Mouse (Mus musculus) liver, postnatal 0 days (tissue): ENCODE measurements around the gene Tsc22d1. TPM values are rescaled to one million over a fixed set of nuclear protein-coding genes. Genes with fewer than 3 reads are reported as not detected.

Experiments
- ATAC-seq: fragments of 200-750 bp; cut with Nextera tagmentation; 2 replicates; pipeline ENCODE4 v1.8.0; 2017; ENCODE audit warnings: mild to moderate bottlenecking, moderate library complexity
- DNase-seq: peaks from one replicate; pipeline ENCODE4 v3.0.0-alpha.2; 2016
- H3K27ac ChIP-seq: fragments of 300-500 bp; sonication (generic); 2 replicates; pipeline ENCODE4 v1.5.1; 2014; ENCODE audit warnings: antibody characterized with exemption, moderate library complexity, mild to moderate bottlenecking, low read depth
- H3K27me3 ChIP-seq: fragments of 300-500 bp; sonication (generic); 2 replicates; pipeline ENCODE4 v1.6.1; 2014; ENCODE audit warnings: low read length, control low read depth, mixed read lengths; ENCODE audit not compliant: insufficient read depth
- H3K36me3 ChIP-seq: fragments of 300-500 bp; sonication (generic); replicated peaks from 2 replicates; pipeline ENCODE4 v1.6.1; 2014; ENCODE audit warnings: mild to moderate bottlenecking, control low read depth, low read length, moderate library complexity, mixed read lengths; ENCODE audit not compliant: insufficient read depth
- H3K4me1 ChIP-seq: fragments of 300-500 bp; sonication (generic); 2 replicates; pipeline ENCODE4 v1.6.1; 2014; ENCODE audit warnings: antibody characterized with exemption, mild to moderate bottlenecking, control low read depth; ENCODE audit not compliant: insufficient read depth
- H3K4me2 ChIP-seq: fragments of 300-500 bp; sonication (generic); 2 replicates; pipeline ENCODE4 v1.6.1; 2014; ENCODE audit warnings: low read depth, mild to moderate bottlenecking, low read length, moderate library complexity, mixed read lengths
- H3K4me3 ChIP-seq: fragments of 300-500 bp; sonication (generic); 2 replicates; pipeline ENCODE4 v1.5.1; 2014; ENCODE audit warnings: low read depth, low read length
- H3K9ac ChIP-seq: fragments of 300-500 bp; sonication (generic); replicated peaks from 2 replicates; pipeline ENCODE4 v1.6.1; 2014; ENCODE audit warnings: mild to moderate bottlenecking, moderate library complexity
- H3K9me3 ChIP-seq: fragments of 300-500 bp; sonication (generic); 2 replicates; pipeline ENCODE4 v1.6.1; 2016; ENCODE audit warnings: mild to moderate bottlenecking, control low read depth, low read length, mixed read lengths
- CTCF ChIP-seq: sonication (generic); IDR thresholded peaks from 2 replicates; pipeline ENCODE4 v1.5.1; 2016; ENCODE audit warnings: antibody characterized with exemption, low read depth
- EP300 ChIP-seq: IDR thresholded peaks from 2 replicates; pipeline ENCODE4 v1.6.1; 2016; ENCODE audit warnings: antibody characterized with exemption, low read depth, mild to moderate bottlenecking
- WGBS: fragments of 180-500 bp; shearing (Covaris S2); extraction: QIAGEN DNeasy Blood & Tissue Kit; methylation state at CpG from one replicate; pipeline ENCODE4 v1.1.7; 2014; ENCODE audit not compliant: insufficient replicate concordance; 5-methylcytosine and 5-hydroxymethylcytosine counted together
- polyA plus RNA-seq: library from polyadenylated mRNA; unstranded; fragments of >200 nt; fragmentation: Nextera tagmentation; extraction: Ambion mirVana; gene quantifications from 2 replicates; pipeline ENCODE4 v1.2.1, GENCODE M21; 2015

Tsc22d1 gene
- polyA plus RNA-seq, 1 experiment from 2014 or later = 137 TPM

- Histone ChIP-seq H3K27me3 (no peaks in the 10 kb centered on the region), H3K9me3 (no peaks in the 10 kb centered on the region), H3K4me1 (peaks cover 4% of the 10 kb centered on the region; the same call in 1 of the 2 replicates), H3K4me2 (no peak overlapping the region), H3K27ac (no peak overlapping the region), H3K9ac (no peak overlapping the region), H3K36me3 (no peaks in the 10 kb centered on the region), H3K4me3 (no peak overlapping the region)
- 12% methylated on average over 2 of the region's 2 CpGs for WGBS
- ATAC-seq = no peak
- DNase-seq = peak; percentile 72
- peak; percentile 83 for TF ChIP-seq CTCF
- no peak for TF ChIP-seq EP300
These were observed 58.6 kb downstream of the Tsc22d1 start for GRCm38 (mm10) chr14:76473404-76473803.

GRCm38 (mm10) chr14:76474165-76474564 is 59.4 kb downstream of the Tsc22d1 start:
- TF ChIP-seq EP300 (no peak), CTCF (peak; percentile 52)
- Histone ChIP-seq H3K4me2 (no peak overlapping the region), H3K36me3 (no peaks in the 10 kb centered on the region), H3K27me3 (no peaks in the 10 kb centered on the region), H3K4me1 (peaks cover 4% of the 10 kb centered on the region; the same call in 1 of the 2 replicates), H3K4me3 (no peak overlapping the region), H3K27ac (no peak overlapping the region), H3K9me3 (no peaks in the 10 kb centered on the region), H3K9ac (no peak overlapping the region)
- 28% methylated on average over 1 of the region's 1 CpGs for WGBS
- DNase-seq (no peak), ATAC-seq (no peak)

- ATAC-seq (no peak), DNase-seq (no peak)
- Histone ChIP-seq H3K9me3 (no peaks in the 10 kb centered on the region), H3K4me1 (peaks cover 4% of the 10 kb centered on the region; the same call in 1 of the 2 replicates), H3K9ac (no peak overlapping the region), H3K27ac (no peak overlapping the region), H3K36me3 (no peaks in the 10 kb centered on the region), H3K4me2 (no peak overlapping the region), H3K4me3 (no peak overlapping the region), H3K27me3 (no peaks in the 10 kb centered on the region)
- no peak for TF ChIP-seq CTCF
- TF ChIP-seq EP300 = no peak
- 21% methylated on average over 4 of the region's 4 CpGs for WGBS
These were observed 62.0 kb downstream of the Tsc22d1 start for GRCm38 (mm10) chr14:76476770-76477169.

GRCm38 (mm10) chr14:76478076-76478475 is 63.3 kb downstream of the Tsc22d1 start:
- no peak overlapping the region for H3K9ac ChIP-seq
- H3K4me3 ChIP-seq = no peak overlapping the region
- DNase-seq (no peak), ATAC-seq (no peak)
- peaks cover 4% of the 10 kb centered on the region; the same call in 1 of the 2 replicates for H3K4me1 ChIP-seq
- no peak overlapping the region for H3K4me2 ChIP-seq
- WGBS = 82% methylated on average over 2 of the region's 2 CpGs
- no peak overlapping the region for H3K27ac ChIP-seq
- H3K9me3 ChIP-seq = no peaks in the 10 kb centered on the region
- H3K27me3 ChIP-seq = no peaks in the 10 kb centered on the region
- H3K36me3 ChIP-seq = no peaks in the 10 kb centered on the region
- TF ChIP-seq EP300 = no peak
- no peak for TF ChIP-seq CTCF

- H3K4me1 ChIP-seq = peaks cover 4% of the 10 kb centered on the region; the same call in 1 of the 2 replicates
- H3K27me3 ChIP-seq = no peaks in the 10 kb centered on the region
- H3K9me3 ChIP-seq = no peaks in the 10 kb centered on the region
- ATAC-seq (no peak), DNase-seq (no peak)
- H3K9ac ChIP-seq = no peak overlapping the region
- no peak overlapping the region for H3K27ac ChIP-seq
- H3K4me2 ChIP-seq = no peak overlapping the region
- 48% methylated on average over 6 of the region's 6 CpGs for WGBS
- no peak overlapping the region for H3K4me3 ChIP-seq
- no peaks in the 10 kb centered on the region for H3K36me3 ChIP-seq
- TF ChIP-seq EP300 = no peak
- TF ChIP-seq CTCF = no peak
These were observed 63.9 kb downstream of the Tsc22d1 start for GRCm38 (mm10) chr14:76478616-76479015.

GRCm38 (mm10) chr14:76479867-76480266 is 65.1 kb downstream of the Tsc22d1 start:
- Histone ChIP-seq H3K9ac (no peak overlapping the region), H3K9me3 (no peaks in the 10 kb centered on the region), H3K27me3 (no peaks in the 10 kb centered on the region), H3K4me2 (no peak overlapping the region), H3K4me3 (no peak overlapping the region), H3K27ac (no peak overlapping the region), H3K4me1 (peaks cover 4% of the 10 kb centered on the region; the same call in 1 of the 2 replicates), H3K36me3 (no peaks in the 10 kb centered on the region)
- ATAC-seq = no peak
- 24% methylated on average over 6 of the region's 6 CpGs for WGBS
- TF ChIP-seq CTCF (peak; percentile 77), EP300 (no peak)
- no peak for DNase-seq

DNA sequence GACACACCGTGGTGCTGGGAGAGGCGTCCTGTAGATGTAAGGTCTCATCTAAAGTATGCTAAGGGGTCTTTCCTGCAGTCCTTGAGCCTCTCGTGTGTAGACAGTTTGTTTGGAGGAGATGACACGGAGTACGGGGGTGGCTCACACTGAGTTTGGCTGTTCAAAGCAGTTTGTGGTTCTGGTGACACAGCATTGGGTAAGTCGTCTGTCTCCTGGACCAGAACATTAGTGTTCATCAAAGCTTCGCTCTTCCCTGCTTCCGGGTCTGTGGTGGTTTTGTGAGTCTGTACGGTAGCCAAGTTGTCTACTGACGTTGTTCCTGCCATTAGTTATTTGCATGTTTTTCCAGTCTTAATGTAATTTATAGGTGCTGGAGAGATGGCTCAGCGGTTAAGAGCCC is 65.7 kb downstream of the Tsc22d1 start:
- ATAC-seq (no peak), DNase-seq (no peak)
- Histone ChIP-seq H3K9me3 (no peaks in the 10 kb centered on the region), H3K27ac (no peak overlapping the region), H3K27me3 (no peaks in the 10 kb centered on the region), H3K4me2 (no peak overlapping the region), H3K4me3 (no peak overlapping the region), H3K4me1 (peaks cover 4% of the 10 kb centered on the region; the same call in 1 of the 2 replicates), H3K9ac (no peak overlapping the region), H3K36me3 (no peaks in the 10 kb centered on the region)
- TF ChIP-seq EP300 (no peak), CTCF (no peak)
- 87% methylated on average over 11 of the region's 11 CpGs for WGBS
